Mouse (Mus musculus) hindbrain, embryonic 16.5 days (tissue): Measurements from ENCODE around the gene Hs1bp3. TPM values are rescaled to one million over a fixed set of nuclear protein-coding genes. Genes with fewer than 3 reads are reported as not detected.

Experiments used
- ATAC-seq: fragments of 200-750 bp; cut with Nextera tagmentation; 2 replicates; pipeline ENCODE4 v1.8.0; 2017; ENCODE audit warnings: moderate TSS enrichment, moderate library complexity
- H3K27ac ChIP-seq: fragments of 300-500 bp; sonication (generic); 2 replicates; pipeline ENCODE4 v1.5.1; 2014; ENCODE audit warnings: low read depth, mild to moderate bottlenecking, control low read depth, low read length, moderate library complexity
- H3K27me3 ChIP-seq: fragments of 300-500 bp; sonication (generic); replicated peaks from 2 replicates; pipeline ENCODE4 v1.6.1; 2014; ENCODE audit warnings: low read length; ENCODE audit not compliant: control insufficient read depth, insufficient read depth
- H3K36me3 ChIP-seq: fragments of 300-500 bp; sonication (generic); 2 replicates; pipeline ENCODE4 v1.6.1; 2014; ENCODE audit warnings: mild to moderate bottlenecking, low read length, moderate library complexity, mixed read lengths; ENCODE audit not compliant: control insufficient read depth, insufficient read depth
- H3K4me1 ChIP-seq: fragments of 300-500 bp; sonication (generic); 2 replicates; pipeline ENCODE4 v1.6.1; 2014; ENCODE audit warnings: low read depth, low read length; ENCODE audit not compliant: control insufficient read depth, insufficient read depth
- H3K4me2 ChIP-seq: fragments of 300-500 bp; sonication (generic); 2 replicates; pipeline ENCODE4 v1.6.1; 2014; ENCODE audit warnings: mild to moderate bottlenecking, low read length, control low read depth, moderate library complexity
- H3K4me3 ChIP-seq: fragments of 300-500 bp; sonication (generic); 2 replicates; pipeline ENCODE4 v1.5.1; 2014; ENCODE audit warnings: mild to moderate bottlenecking, low read length, control low read depth, moderate library complexity
- H3K9ac ChIP-seq: fragments of 300-500 bp; sonication (generic); 2 replicates; pipeline ENCODE4 v1.6.1; 2014; ENCODE audit warnings: low read depth, mild to moderate bottlenecking, control low read depth, low read length, moderate library complexity
- H3K9me3 ChIP-seq: fragments of 300-500 bp; sonication (generic); 2 replicates; pipeline ENCODE4 v1.6.1; 2014; ENCODE audit warnings: mild to moderate bottlenecking, low read length, moderate library complexity; ENCODE audit not compliant: control insufficient read depth
- whole genome bisulfite sequencing: fragments of 180-500 bp; shearing (Covaris S2); extraction: QIAGEN DNeasy Blood & Tissue Kit; methylation state at CpG from one replicate; pipeline ENCODE4 v1.1.7; 2014; 5-methylcytosine and 5-hydroxymethylcytosine counted together
- polyA plus RNA-seq: library from polyadenylated mRNA; unstranded; fragments of >200 nt; fragmentation: Nextera tagmentation; extraction: Ambion mirVana; gene quantifications from 2 replicates; pipeline ENCODE4 v1.2.1, GENCODE M21; 2015

Hs1bp3 gene
- polyA plus RNA-seq, 1 experiment from 2014 or later: 10.1 TPM

- peaks cover 71% of the 10 kb centered on the region for H3K27me3 ChIP-seq
- no peak overlapping the region for H3K27ac ChIP-seq
- H3K4me1 ChIP-seq: peaks cover 25% of the 10 kb centered on the region
- no peak overlapping the region for H3K4me3 ChIP-seq
- H3K4me2 ChIP-seq: no peak overlapping the region
- no peaks in the 10 kb centered on the region for H3K9me3 ChIP-seq
- ATAC-seq: no peak
- WGBS: 21% methylated on average over 5 of the region's 5 CpGs
- no peak overlapping the region for H3K9ac ChIP-seq
- H3K36me3 ChIP-seq: no peaks in the 10 kb centered on the region
These were observed 12.7 kb upstream of the Hs1bp3 start for GRCm38 (mm10) chr12:8300521-8300920.

- no peak overlapping the region for H3K27ac ChIP-seq
- WGBS: 3% methylated on average over 46 of the region's 46 CpGs
- H3K9me3 ChIP-seq: no peaks in the 10 kb centered on the region
- H3K4me1 ChIP-seq: peaks cover 25% of the 10 kb centered on the region
- H3K36me3 ChIP-seq: no peaks in the 10 kb centered on the region
- H3K27me3 ChIP-seq: peaks cover 69% of the 10 kb centered on the region
- H3K9ac ChIP-seq: peak overlapping the region; percentile 56
- peak overlapping the region; percentile 75 for H3K4me2 ChIP-seq
- ATAC-seq: peak; percentile 1; the same call in 1 of the 2 replicates
- peak overlapping the region; percentile 48 for H3K4me3 ChIP-seq
These were observed 12.0 kb upstream of the Hs1bp3 start for GRCm38 (mm10) chr12:8301011-8301814.

GRCm38 (mm10) chr12:8301841-8302431, 11.3 kb upstream of the Hs1bp3 start, which contains the start of gene Gdf7:
Gene Gdf7 (minus strand): TSS chr12:8301954.
- H3K4me1 ChIP-seq: peaks cover 27% of the 10 kb centered on the region
- no peaks in the 10 kb centered on the region for H3K9me3 ChIP-seq
- peak within 1 kb of the TSS; percentile 56 for H3K9ac ChIP-seq
- peaks cover 64% of the 10 kb centered on the region for H3K27me3 ChIP-seq
- no peak within 1 kb of the TSS for H3K27ac ChIP-seq
- H3K36me3 ChIP-seq: no peaks in the 10 kb centered on the region
- peak within 1 kb of the TSS; percentile 48 for H3K4me3 ChIP-seq
- WGBS: 2% methylated on average over 52 of the region's 53 CpGs
- peak within 1 kb of the TSS; percentile 75 for H3K4me2 ChIP-seq
- ATAC-seq: peak; percentile 53

- Histone ChIP-seq H3K4me2 (no peak overlapping the region), H3K4me1 (peaks cover 15% of the 10 kb centered on the region), H3K9me3 (no peaks in the 10 kb centered on the region), H3K36me3 (no peaks in the 10 kb centered on the region), H3K27me3 (peaks cover 47% of the 10 kb centered on the region), H3K4me3 (no peak overlapping the region), H3K9ac (no peak overlapping the region), H3K27ac (no peak overlapping the region)
- WGBS: 50% methylated on average over 2 of the region's 2 CpGs
- no peak for ATAC-seq
These were observed 8.0 kb upstream of the Hs1bp3 start for GRCm38 (mm10) chr12:8305258-8305657.

- Histone ChIP-seq H3K36me3 (no peaks in the 10 kb centered on the region), H3K9me3 (no peaks in the 10 kb centered on the region), H3K9ac (no peak overlapping the region), H3K4me2 (peak overlapping the region; percentile 29; the same call in 1 of the 2 replicates), H3K4me1 (peaks cover 13% of the 10 kb centered on the region), H3K4me3 (no peak overlapping the region), H3K27ac (no peak overlapping the region), H3K27me3 (peaks cover 38% of the 10 kb centered on the region)
- WGBS: 0% methylated on average over 5 of the region's 5 CpGs
- peak; percentile 57 for ATAC-seq
These were observed 6.8 kb upstream of the Hs1bp3 start for GRCm38 (mm10) chr12:8306432-8306831.

GRCm38 (mm10) chr12:8306910-8307309, 6.3 kb upstream of the Hs1bp3 start:
- ATAC-seq: no peak
- 55% methylated on average over 1 of the region's 1 CpGs for WGBS

GRCm38 (mm10) chr12:8310992-8311391, 2.2 kb upstream of the Hs1bp3 start:
- H3K27me3 ChIP-seq: peaks cover 8% of the 10 kb centered on the region; the same call in 1 of the 2 replicates
- H3K9ac ChIP-seq: peak overlapping the region; percentile 1; the same call in 1 of the 2 replicates
- ATAC-seq: no peak
- no peak overlapping the region for H3K4me3 ChIP-seq
- H3K27ac ChIP-seq: no peak overlapping the region
- H3K9me3 ChIP-seq: no peaks in the 10 kb centered on the region
- H3K4me1 ChIP-seq: peaks cover 17% of the 10 kb centered on the region
- H3K36me3 ChIP-seq: no peaks in the 10 kb centered on the region
- peak overlapping the region; percentile 29; the same call in 1 of the 2 replicates for H3K4me2 ChIP-seq
- WGBS: 32% methylated on average over 17 of the region's 17 CpGs

More at GRCm38 (mm10) chr12:8306910-8307309, 6.3 kb upstream of the Hs1bp3 start:
- no peaks in the 10 kb centered on the region for H3K36me3 ChIP-seq
- no peak overlapping the region for H3K27ac ChIP-seq
- peaks cover 34% of the 10 kb centered on the region for H3K27me3 ChIP-seq
- no peak overlapping the region for H3K9ac ChIP-seq
- H3K9me3 ChIP-seq: no peaks in the 10 kb centered on the region
- peaks cover 8% of the 10 kb centered on the region; the same call in 1 of the 2 replicates for H3K4me1 ChIP-seq
- H3K4me2 ChIP-seq: no peak overlapping the region
- no peak overlapping the region for H3K4me3 ChIP-seq

GRCm38 (mm10) chr12:8312266-8312665, 966 bp upstream of the Hs1bp3 start:
- no peaks in the 10 kb centered on the region for H3K36me3 ChIP-seq
- ATAC-seq: no peak
- peaks cover 8% of the 10 kb centered on the region; the same call in 1 of the 2 replicates for H3K27me3 ChIP-seq
- H3K27ac ChIP-seq: no peak overlapping the region
- 83% methylated on average over 4 of the region's 4 CpGs for WGBS
- no peaks in the 10 kb centered on the region for H3K9me3 ChIP-seq
- H3K9ac ChIP-seq: no peak overlapping the region
- H3K4me1 ChIP-seq: peaks cover 14% of the 10 kb centered on the region
- no peak overlapping the region for H3K4me3 ChIP-seq
- no peak overlapping the region for H3K4me2 ChIP-seq

- peak overlapping the region; percentile 81 for H3K4me2 ChIP-seq
- H3K36me3 ChIP-seq: 0 out of 2 replicates have a peak, but pooled peaks cover 2% of the 10 kb centered on the region
- no peak overlapping the region for H3K27ac ChIP-seq
- H3K9ac ChIP-seq: peak overlapping the region; percentile 76
- H3K27me3 ChIP-seq: peaks cover 8% of the 10 kb centered on the region; the same call in 1 of the 2 replicates
- no peaks in the 10 kb centered on the region for H3K9me3 ChIP-seq
- H3K4me3 ChIP-seq: peak overlapping the region; percentile 68
- H3K4me1 ChIP-seq: peaks cover 14% of the 10 kb centered on the region
- 22% methylated on average over 12 of the region's 12 CpGs for WGBS
- ATAC-seq: peak; percentile 18; the same call in 1 of the 2 replicates
These were observed 541 bp downstream of the Hs1bp3 start for GRCm38 (mm10) chr12:8313773-8314172.
